Mouse (Mus musculus): ENCODE measurements at regions not wholly inside any gene's neighbourhood (a gene's known extent, or its start where the extent isn't known, plus 50 kb on each side); places are given as distances from the start of the nearest gene placed in this dataset.

DNA sequence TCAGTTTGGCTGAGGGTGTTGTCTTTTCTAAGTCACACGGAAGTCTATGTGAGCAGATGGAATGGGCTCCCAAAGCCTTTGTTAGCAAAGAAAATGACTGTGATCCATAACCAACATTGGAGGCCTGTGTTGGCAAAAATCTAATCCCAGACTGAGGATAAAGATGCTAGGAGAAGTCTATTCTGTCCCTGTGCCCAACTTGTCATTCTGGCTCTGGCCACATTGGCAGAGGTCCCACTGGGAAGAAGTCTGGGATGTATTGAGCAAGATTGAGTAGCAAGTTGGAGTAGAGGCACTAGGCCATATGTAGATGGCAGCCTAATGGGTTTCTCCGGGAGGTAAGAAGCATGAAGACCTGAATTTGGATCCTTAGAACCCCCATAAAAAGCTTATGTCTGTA is 54.1 kb downstream of the Nog start:
- no peak for DNase-seq (ENCODE audit: low read depth in 2 of 2, low spot score in 2 of 2)

DNA sequence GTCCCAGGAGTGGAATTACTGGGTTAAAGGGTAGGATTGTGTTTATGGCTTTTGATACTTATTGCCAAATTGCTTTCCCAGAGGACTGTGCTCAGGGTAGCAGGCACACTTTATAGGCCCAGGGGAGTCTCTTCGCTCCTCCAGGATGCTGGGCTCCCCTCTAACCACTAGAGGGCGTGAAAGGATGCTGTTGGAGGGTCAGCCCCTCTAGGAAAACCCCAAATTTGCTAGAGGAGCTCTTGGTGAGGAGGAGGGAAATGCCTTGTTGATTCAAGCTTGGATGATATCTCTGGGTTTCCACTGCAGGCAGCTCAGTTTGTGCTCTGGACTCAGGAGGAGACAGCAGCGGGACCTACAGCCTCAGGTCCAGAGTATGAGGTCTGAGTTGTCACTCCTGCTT is 58.8 kb downstream of the Nog start:
- DNase-seq (ENCODE audit: low read depth in 2 of 2, low spot score in 2 of 2) = no peak

DNA sequence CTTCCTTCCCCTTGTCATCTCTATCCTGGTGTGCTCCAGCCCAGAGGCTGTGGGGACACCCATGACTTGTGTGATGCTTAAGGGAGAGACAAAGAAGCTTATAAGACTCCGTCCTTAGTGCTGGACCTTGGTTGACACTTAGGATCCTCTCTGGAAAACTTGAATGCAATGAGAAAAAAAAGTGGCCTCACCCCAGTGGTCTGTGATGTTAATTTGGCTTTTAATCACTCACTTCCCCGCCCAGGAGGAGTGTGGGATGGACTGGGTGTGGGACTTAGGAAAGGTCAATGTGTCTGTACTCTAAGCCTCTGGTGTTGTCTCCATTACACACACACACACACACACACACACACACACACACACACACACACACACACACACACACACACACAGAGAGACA is 60.0 kb downstream of the Nog start:
- DNase-seq (ENCODE audit: low read depth in 2 of 2, low spot score in 2 of 2) = no peak

DNA sequence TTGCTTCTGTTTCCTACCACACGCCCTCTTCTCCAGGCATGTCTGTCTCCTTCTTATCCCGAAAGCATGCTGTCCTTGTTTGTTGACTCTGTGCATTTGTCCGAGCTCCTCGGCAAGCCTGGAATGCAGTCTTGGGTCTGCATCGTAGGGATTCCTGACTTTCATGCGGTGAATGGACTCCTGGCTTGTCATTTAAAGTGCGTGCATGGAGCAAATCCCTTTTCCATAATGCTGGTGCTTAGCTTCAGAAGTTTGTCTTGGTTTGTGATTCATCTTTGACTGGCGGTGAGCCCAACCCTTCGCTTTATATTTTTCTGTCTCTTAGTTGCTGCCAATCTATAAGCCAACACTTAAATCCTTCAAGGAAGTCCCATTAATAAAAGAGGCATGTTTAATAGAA is 62.2 kb downstream of the Nog start:
- no peak for DNase-seq (ENCODE audit: low read depth in 2 of 2, low spot score in 2 of 2)

DNA sequence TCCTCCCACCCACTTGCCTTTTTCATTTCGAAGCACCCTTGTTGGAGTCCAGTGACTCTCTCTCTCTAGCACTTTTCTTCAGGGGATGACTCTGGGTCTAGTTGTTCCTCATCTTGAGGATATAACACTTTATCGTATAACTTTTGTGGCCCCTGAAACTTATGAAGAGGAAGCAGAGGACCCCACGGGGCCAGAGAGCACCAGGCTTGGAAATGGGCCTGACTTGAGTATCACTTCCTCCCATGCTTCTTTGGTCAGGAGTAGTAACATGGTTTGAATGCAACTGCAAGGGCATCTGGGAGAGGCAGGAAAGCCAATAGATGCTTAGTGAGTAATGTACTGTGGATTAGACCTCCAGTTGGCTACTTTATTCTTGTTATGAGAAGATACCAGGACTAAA is 65.2 kb downstream of the Nog start:
- DNase-seq (ENCODE audit: low read depth in 2 of 2, low spot score in 2 of 2) = no peak

DNA sequence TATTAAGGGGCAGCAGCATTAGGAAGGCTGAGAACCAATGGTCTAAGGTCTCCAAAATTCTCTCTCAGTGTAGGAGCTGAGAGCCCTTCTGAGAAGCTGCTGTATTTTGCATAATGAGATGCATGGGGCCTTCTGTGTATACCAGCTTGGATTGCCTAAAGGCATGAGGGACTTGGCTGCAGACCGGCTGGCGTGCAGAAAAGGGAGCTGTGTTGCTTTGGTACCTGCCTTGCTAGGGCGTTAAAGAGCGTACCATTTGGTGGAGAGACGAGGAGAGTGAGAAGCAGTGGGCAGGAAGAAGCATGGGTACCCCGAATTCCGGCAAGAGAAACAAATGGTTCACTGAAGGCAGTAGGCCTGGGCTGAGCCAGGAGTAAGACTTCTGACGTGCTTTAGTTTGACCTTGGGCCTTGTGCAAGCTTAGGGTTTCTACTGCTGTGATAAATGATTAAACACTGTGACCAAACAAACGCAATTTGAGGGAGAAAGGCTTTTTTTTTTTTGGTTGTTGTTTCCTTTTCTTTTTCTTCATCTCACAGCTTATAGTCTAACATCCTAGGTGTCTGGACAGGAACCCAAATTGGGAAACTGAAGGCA is 69.2 kb downstream of the Nog start:
- no peak for DNase-seq (ENCODE audit: low read depth in 2 of 2, low spot score in 2 of 2)

DNA sequence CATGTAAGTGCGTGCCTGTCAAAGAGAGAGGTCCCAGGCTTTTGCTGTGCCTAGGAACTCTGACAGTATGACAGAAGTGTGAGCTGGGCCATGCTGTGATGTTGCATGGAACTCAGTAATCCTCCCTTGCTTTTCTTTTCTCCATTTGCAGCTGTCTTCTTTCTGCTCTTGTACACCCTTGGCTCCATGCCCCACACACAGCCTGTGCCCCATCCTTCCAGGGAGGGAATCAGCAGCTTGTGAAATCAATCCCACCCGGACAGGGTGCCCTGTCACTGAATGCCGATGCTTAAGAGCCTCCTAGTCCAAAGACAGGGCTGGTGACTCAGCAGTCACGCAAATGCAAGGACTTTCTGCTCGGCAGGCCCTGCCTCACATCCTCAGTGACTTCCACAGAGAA is 72.4 kb downstream of the Nog start:
- no peak for DNase-seq (ENCODE audit: low read depth in 2 of 2, low spot score in 2 of 2)

DNA sequence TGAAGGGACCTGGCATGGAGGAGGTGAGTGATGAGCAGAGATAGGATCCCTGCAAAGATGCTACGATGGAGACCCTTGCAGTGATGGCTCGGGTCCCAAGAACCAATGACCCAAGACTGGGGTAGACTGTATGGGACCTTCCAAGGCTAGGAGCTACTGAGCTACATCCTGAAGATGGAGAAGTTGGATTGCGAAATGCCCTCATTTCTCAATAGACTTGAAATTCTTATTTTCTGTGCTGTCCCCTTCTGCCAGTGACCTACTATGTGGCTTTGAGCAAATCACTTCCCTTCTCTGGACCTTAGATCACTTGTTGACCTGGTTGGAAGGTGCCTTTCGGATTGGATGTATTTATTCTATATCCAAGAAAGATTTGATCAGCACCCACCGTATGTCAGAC is 88.9 kb downstream of the Nog start:
- no peak for DNase-seq (ENCODE audit: low read depth in 2 of 2, low spot score in 2 of 2)

DNA sequence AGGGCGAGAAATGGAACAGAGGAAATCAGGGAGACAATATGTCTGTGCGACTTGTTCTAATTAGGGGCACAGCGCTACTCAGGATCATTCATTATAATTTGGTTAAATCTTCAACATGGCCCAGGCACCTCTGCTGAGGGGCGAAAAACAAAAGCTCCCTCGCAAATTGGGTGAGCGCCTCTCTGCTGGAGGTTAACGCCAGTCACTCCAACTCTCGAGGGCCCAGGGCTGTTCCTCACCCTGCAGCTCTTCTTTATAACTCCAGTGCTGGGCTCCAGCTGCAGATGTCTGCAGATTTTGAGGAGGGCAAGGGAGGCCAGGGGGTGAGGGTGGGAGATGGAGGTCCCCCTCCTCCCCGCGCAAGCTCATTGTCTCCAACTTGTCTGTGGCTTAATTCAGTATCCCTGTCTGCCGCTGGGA is 92.6 kb downstream of the Nog start:
- no peak for DNase-seq (ENCODE audit: low read depth in 2 of 2, low spot score in 2 of 2)

DNA sequence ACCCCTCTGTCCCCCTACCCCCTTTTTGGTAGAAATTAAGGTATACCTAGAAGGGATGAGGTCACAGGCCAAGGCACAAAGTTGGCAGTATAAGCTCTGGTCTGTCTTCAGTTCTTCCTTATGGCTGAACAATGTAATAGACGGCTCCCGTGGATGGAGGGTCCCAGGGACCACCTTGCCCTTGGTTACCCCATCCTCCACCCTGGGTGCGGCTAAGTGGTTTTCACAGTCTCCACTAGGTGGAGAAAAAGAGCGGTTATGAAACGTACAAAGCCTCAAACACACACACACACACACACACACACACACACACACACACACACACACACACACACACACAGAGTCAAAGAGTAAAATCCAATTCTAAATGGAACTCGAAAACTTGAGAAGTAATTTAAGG is 93.1 kb downstream of the Nog start:
- DNase-seq (ENCODE audit: low read depth in 2 of 2, low spot score in 2 of 2) = no peak

DNA sequence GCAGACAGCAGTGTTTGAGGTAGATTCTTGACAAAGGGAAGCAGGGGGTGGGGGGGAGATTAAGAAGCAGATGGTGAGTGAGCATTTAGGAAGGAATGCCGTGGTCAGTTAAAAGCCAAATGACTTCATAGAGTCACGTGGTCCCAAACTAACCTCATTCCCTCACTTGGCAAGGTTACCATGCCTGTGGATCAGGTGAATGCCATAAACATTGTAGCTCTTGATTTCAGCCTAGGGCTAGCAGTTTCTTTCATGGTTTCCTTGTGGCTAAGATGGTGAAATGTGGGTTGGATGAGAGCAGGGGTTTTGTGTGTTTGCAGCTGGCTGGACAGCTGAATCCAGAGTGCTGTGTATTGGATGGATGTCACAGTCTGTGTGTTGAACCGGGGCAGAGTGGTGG is 95.3 kb downstream of the Nog start:
- no peak for DNase-seq (ENCODE audit: low read depth in 2 of 2, low spot score in 2 of 2)

DNA sequence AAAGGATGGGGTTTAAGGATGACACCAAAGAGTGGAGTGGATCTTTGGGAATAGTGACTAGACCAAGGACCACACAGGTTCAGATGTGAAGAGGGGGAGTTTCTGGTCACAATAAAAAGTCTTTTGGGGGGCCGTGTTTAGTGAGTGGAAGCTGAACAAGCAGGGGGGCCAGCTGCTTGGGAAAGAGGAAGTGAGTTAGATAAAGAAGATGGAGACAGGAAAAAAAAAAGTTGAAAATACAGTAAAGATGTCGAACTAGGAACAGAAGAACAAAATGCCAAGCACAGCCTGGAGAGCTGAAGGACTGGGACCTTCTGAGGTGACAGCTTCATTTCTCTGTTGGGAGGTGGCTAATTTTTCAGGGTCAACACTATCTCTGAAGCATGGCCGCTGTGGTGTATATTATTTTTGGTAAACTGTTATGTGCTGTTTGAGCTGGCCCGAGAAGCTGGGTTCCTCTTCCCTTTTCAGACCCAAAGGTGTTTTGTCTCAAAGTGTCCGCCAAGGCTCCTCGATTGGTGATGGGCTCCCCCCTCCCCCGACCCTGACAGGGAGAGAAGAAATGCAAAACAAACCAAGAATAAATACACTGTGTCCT is 97.1 kb downstream of the Nog start:
- DNase-seq (ENCODE audit: low read depth in 2 of 2, low spot score in 2 of 2) = no peak

DNA sequence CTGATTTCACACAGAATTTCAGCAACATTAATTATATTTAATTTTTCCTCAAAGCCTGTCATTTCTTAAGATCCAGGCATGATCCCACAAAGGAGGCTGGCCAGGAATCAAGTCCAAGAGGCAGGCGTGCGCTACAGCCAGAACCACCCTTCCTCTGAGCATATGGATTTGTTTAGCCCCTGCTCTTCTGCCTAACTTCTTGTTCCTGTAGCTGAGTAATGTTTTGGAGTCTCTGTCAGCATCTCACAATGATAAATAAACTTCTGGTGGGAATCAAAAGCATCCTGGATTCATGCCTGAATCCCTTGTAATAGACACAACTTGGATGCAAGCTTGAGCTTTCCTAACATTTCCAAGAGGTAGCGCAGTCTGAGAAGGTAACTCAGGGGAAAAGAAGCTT is 101.7 kb downstream of the Nog start:
- DNase-seq (ENCODE audit: low read depth in 2 of 2, low spot score in 2 of 2) = no peak

DNA sequence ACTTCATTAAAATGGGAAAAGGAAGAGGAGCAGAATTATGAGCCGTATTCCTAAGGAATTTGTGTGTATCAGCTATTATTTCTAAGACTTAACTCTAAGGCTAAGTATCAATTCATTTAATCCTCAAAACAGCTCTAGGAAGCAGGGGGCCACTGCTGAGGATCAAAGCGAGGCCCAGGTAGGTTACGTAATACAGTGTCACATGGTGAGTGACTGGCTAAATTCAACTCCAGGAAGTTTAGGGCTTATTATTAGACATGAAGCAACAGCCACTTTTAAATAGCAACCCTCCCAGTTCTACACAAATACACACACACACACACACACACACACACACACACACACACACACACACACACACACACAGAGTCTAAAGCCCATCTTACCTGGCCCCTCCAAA is 109.3 kb downstream of the Nog start:
- DNase-seq (ENCODE audit: low read depth in 2 of 2, low spot score in 2 of 2) = no peak

DNA sequence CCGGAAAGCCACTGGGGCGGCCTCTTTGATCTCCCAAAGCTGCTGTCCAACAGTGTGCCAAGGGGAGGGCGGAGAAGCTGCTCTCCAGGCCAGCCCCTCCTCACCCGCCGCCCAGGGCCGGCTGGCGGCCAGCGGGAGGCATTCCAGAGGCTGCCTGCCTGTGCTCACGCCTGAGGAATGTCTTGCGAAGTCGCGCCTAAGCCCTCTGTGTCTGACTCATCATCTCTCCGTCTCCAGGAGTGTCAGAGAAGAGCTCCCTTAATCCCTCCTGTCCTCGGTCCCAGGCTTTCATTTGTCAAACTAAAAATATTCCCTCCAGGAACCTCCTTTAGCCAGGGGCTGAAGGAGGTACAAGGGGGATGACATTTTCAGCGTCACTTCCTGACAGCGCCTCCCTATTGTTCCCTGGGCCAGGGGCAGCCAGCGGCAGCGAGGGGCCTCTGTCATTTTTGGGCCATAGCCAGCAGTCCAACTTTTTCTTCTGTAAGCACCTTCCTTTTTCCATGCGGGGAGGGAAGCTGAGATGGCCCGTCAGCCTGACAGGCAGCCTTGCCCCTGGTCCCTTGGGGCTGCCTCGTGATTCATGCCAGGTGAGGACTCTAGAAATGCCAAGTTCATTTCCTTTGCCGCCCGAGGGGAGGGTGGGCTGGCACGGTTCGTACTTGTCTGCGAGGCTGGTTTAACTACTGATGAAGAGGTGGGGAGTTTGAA is 113.4 kb downstream of the Gm525 start:
- DNase-seq (ENCODE audit: low read depth in 2 of 2, low spot score in 2 of 2) = no peak

DNA sequence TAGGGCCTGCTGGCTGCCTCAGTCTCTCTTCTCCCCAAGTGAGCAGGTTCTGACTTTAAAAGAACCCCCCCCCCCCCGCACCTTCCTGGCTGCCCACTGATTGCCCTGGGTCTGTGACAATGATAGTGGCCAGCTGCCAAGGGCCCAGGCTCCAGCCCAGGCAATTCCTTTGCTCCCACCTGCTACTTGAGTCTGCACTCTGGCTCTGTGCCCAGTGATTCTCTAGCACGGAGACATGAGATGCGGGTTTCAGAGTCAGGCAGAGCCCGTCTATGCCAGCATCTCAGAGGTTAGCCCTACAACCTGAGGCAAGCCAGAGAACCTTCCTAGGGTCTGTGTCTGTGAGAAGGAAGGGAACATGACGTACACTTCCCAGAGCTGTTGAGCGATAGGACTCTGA is 112.2 kb downstream of the Gm525 start:
- no peak for DNase-seq (ENCODE audit: low read depth in 2 of 2, low spot score in 2 of 2)

DNA sequence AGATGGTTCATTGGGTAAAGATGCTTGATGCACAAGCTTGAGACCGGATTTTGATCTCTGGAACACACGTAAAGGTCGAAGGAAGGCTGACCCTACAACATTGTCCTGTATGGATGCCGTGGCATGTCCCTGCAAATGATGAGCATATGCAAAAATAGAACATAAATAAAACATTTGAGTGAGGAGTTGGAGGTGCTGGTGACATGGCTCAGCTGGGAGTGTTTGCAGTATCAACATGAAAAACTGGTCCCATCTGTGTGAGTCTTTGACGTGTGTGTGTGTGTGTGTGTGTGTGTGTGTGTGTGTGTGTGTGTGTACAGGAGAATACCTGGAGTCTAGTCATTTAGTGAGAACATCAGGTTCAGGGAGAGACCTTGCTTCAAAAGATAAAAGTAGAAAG is 107.8 kb downstream of the Gm525 start:
- DNase-seq (ENCODE audit: low read depth in 2 of 2, low spot score in 2 of 2) = no peak

DNA sequence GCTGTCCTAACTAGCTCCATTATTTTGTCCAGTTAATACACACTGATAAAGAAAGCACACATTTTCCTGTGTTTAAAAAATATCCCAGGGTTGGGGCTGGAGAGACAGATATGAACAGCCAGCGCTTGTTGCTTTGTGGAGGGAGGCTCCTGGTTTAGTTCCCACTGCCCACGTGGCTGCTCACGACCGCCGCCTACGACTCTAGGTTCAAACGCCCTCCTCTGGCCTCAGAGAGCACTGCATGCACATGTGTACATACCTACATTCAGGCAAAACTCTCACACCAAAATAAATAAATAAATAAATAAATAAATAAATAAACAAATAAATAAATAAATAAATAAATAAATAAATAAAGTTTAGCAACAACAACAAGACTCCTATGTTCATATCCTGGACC is 104.8 kb downstream of the Gm525 start:
- DNase-seq (ENCODE audit: low read depth in 2 of 2, low spot score in 2 of 2) = no peak

DNA sequence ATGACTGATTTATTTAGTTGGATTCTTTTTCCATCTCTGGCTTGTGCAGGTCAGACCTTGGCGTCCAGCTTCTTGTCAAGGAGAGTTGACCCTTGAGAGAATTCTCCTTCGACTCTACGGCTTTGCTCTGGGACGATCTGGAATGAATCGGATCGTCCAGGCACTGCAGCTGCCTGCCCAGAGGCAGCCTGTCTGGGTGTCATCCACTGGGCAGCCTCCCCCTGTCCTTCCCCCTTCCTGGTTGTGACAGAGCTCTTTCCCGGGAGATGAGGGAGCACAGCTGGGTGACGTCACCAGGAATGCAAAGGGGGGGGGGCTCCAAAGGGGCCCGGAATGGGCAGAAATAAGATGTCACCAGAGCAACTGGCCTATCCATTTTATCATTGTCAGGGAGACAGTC is 101.9 kb downstream of the Gm525 start:
- no peak for DNase-seq (ENCODE audit: low read depth in 2 of 2, low spot score in 2 of 2)

DNA sequence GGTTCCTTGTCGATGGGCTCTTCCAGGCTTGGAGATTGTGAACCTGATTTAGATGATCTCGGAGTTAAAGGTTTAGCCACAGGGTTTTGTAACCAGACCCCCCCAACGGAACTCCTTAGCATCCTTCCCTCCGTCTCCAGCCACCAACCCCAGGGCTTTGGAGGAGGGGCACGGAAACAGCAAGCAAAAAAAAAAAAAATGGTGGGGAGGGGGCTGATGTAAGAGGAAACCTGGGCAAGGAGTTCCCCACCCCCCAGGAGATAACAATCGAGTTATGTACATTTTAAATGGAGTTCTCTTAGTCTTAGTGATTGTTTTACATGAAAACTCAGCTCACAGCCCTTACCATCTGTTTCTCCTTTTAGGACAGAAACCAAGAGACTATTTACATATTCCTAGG is 101.3 kb downstream of the Gm525 start:
- DNase-seq (ENCODE audit: low read depth in 2 of 2, low spot score in 2 of 2) = no peak

DNA sequence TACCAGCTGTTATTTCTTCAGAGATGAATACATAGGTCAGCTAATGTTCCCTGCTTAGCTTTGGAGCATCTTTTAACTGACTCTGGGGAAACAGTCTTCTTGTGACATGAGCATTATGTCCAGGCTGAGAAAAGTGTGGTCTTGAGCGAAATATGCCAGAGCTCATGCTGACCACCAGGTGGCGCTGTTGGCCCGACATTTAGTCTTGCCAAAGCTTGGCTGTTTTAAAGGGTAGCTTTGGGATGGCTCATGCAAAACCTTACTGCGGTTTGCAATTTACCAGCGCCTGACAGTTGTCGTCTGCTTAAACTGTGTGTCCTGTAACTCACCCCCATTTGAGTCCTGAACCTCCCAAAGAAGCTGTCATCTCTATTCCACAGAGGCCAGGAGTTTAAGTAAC is 91.6 kb downstream of the Gm525 start:
- DNase-seq (ENCODE audit: low read depth in 2 of 2, low spot score in 2 of 2) = peak; percentile 55 to 56

DNA sequence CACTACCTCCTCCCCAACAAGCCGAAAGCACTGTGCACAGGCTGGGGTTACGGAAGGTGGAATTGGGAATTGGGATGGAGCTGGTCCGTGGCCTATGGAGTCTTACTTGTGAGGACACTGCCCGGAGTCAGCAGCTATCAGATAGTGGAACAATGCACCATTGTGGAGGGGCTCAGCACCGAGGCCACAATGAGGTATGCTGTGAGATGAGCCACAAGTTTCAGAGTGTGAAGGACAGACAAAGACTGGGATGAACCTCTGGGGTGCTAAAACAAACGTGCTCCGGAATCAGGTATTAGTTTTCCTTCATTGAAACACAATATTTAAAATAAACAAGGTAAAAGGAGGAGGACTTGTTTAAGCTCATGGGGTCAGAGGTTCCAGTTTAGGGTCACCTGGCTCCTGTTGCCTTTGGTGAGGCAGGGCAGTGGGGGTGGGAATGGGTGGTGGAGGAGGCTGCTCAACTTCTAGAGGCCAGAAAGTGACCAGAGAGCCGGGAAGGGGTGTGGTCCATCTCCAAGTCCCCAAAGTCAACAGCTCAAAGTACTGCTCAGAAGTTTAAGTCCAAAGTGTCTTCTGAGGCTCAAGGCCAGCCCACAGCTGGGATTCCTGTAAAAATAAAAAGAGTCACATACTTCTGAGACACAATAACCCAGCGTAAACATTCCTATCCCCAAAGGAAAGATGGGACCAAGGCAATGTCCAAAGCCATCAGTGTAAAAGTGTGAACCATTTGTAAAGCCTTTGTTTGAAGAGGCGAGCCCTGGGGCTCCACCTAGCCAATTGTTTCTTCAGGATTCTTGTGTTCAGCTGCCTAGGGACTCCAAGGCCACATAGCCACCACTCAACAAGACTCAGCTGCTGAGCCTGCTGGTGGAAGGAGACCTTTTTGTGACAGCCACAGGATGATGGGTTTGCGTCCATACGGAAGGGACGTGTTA is 80.1 kb downstream of the Gm525 start:
- no peak for DNase-seq (ENCODE audit: low read depth in 2 of 2, low spot score in 2 of 2)
